Mouse (Mus musculus): ENCODE data around the gene Ntrk1. TPM values are rescaled to one million over a fixed set of nuclear protein-coding genes. Genes with fewer than 3 reads are reported as not detected.
A peak's percentile ranks its signal among the peaks of the same experiment; 100 is the strongest.

Gene Ntrk1
- polyA plus RNA-seq, 1 experiment from 2014 or later = 0.18 TPM

DNA sequence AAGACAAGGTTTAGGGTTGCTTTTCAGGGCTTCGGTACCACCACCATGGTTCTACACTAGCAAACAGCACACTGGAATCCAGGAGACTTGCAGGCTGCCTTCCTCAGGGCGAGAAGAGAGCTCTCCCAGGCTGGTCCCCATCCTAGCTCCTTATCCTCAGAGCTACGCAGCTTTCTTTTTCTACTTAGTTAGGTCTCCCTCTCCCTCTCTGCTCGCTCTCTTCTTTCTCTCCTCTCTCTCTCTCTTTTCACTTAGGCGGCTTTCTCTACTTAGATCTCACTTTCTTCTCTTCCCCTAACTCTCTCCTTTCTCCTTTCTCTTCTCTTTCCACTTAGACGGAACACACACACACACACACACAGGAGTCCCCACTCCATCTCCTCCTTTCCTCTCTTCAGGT lies 26.5 kb downstream of the Ntrk1 start:
- Histone ChIP-seq H3K27ac (ENCODE audit: low read depth, low read length) (peak overlapping the region; percentile 35; the same call in 1 of the 2 replicates), H3K27me3 (replicated peaks; ENCODE audit: control insufficient read depth, insufficient read depth, low read length) (no peaks in the 10 kb centered on the region), H3K4me3 (ENCODE audit: low read depth, low read length) (peak overlapping the region; percentile 50), H3K4me2 (replicated peaks; ENCODE audit: low read depth) (peak overlapping the region; percentile 74), H3K9ac (ENCODE audit: low read depth, low read length) (peak overlapping the region; percentile 57), H3K36me3 (ENCODE audit: control insufficient read depth, insufficient read depth) (no peaks in the 10 kb centered on the region), H3K9me3 (ENCODE audit: control insufficient read depth) (no peaks in the 10 kb centered on the region), H3K4me1 (replicated peaks; ENCODE audit: control insufficient read depth, insufficient read depth, low read length) (0 out of 2 replicates have a peak, but pooled peaks cover 3% of the 10 kb centered on the region)
- ATAC-seq = no peak
- no peak for TF ChIP-seq CTCF (IDR thresholded peaks at IDR 0.05; ENCODE audit: low read depth)
- 51% methylated on average over 6 of the region's 6 CpGs for WGBS

GRCm38 (mm10) chr3:87767764-87768163 lies 27.2 kb downstream of the Ntrk1 start:
- H3K9me3 ChIP-seq (ENCODE audit: control insufficient read depth) = no peaks in the 10 kb centered on the region
- 0 out of 2 replicates have a peak overlapping the region, but pooled peaks have one; percentile 35 for H3K27ac ChIP-seq (ENCODE audit: low read depth, low read length)
- H3K36me3 ChIP-seq (ENCODE audit: control insufficient read depth, insufficient read depth) = no peaks in the 10 kb centered on the region
- ATAC-seq = no peak
- 69% methylated on average over 8 of the region's 8 CpGs for WGBS
- 0 out of 2 replicates have a peak, but pooled peaks cover 3% of the 10 kb centered on the region for H3K4me1 ChIP-seq (replicated peaks; ENCODE audit: control insufficient read depth, insufficient read depth, low read length)
- H3K4me2 ChIP-seq (replicated peaks; ENCODE audit: low read depth) = peak overlapping the region; percentile 74
- H3K9ac ChIP-seq (ENCODE audit: low read depth, low read length) = peak overlapping the region; percentile 57; the same call in 1 of the 2 replicates
- peak overlapping the region; percentile 50 for H3K4me3 ChIP-seq (ENCODE audit: low read depth, low read length)
- no peak for TF ChIP-seq CTCF (IDR thresholded peaks at IDR 0.05; ENCODE audit: low read depth)
- no peaks in the 10 kb centered on the region for H3K27me3 ChIP-seq (replicated peaks; ENCODE audit: control insufficient read depth, insufficient read depth, low read length)

DNA sequence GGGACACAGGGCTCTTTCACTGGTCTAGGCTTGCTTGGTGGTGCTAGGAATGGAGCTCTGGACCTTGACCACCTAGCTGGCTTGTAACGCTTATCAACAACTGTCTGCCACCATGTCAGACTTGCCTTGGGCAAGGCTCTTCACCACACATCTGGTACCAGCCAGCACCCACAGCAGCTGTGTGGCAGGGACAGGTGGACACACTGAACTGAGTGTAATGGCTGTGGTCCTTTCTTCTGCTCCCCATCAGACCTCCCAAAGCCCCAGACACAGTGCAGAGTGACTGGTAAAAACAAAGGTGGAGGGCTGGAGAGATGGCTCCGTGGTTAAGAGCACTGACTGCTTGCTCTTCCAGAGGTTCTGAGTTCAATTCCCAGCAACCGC lies 28.7 kb downstream of the Ntrk1 start:
- Histone ChIP-seq H3K4me3 (ENCODE audit: low read depth, low read length) (no peak overlapping the region), H3K27ac (ENCODE audit: low read depth, low read length) (no peak overlapping the region), H3K36me3 (ENCODE audit: control insufficient read depth, insufficient read depth) (no peaks in the 10 kb centered on the region), H3K9me3 (ENCODE audit: control insufficient read depth) (no peaks in the 10 kb centered on the region), H3K9ac (ENCODE audit: low read depth, low read length) (no peak overlapping the region), H3K4me1 (replicated peaks; ENCODE audit: control insufficient read depth, insufficient read depth, low read length) (0 out of 2 replicates have a peak, but pooled peaks cover 3% of the 10 kb centered on the region), H3K27me3 (replicated peaks; ENCODE audit: control insufficient read depth, insufficient read depth, low read length) (no peaks in the 10 kb centered on the region), H3K4me2 (replicated peaks; ENCODE audit: low read depth) (0 out of 2 replicates have a peak overlapping the region, but pooled peaks have one; percentile 7)
- no peak for TF ChIP-seq CTCF (IDR thresholded peaks at IDR 0.05; ENCODE audit: low read depth)
- no peak for ATAC-seq
- 67% methylated on average over 3 of the region's 3 CpGs for WGBS

- Histone ChIP-seq H3K4me2 (replicated peaks; ENCODE audit: low read depth) (peak overlapping the region; percentile 50; the same call in 1 of the 2 replicates), H3K4me1 (replicated peaks; ENCODE audit: control insufficient read depth, insufficient read depth, low read length) (0 out of 2 replicates have a peak, but pooled peaks cover 3% of the 10 kb centered on the region), H3K36me3 (ENCODE audit: control insufficient read depth, insufficient read depth) (no peaks in the 10 kb centered on the region), H3K9ac (ENCODE audit: low read depth, low read length) (no peak overlapping the region), H3K27ac (ENCODE audit: low read depth, low read length) (peak overlapping the region; percentile 21; the same call in 1 of the 2 replicates), H3K27me3 (replicated peaks; ENCODE audit: control insufficient read depth, insufficient read depth, low read length) (no peaks in the 10 kb centered on the region), H3K9me3 (ENCODE audit: control insufficient read depth) (no peaks in the 10 kb centered on the region), H3K4me3 (ENCODE audit: low read depth, low read length) (no peak overlapping the region)
- no peak for TF ChIP-seq CTCF (IDR thresholded peaks at IDR 0.05; ENCODE audit: low read depth)
- no peak for ATAC-seq
- 73% methylated on average over 5 of the region's 5 CpGs for WGBS
Measured at GRCm38 (mm10) chr3:87765631-87766283, 29.2 kb downstream of the Ntrk1 start.

DNA sequence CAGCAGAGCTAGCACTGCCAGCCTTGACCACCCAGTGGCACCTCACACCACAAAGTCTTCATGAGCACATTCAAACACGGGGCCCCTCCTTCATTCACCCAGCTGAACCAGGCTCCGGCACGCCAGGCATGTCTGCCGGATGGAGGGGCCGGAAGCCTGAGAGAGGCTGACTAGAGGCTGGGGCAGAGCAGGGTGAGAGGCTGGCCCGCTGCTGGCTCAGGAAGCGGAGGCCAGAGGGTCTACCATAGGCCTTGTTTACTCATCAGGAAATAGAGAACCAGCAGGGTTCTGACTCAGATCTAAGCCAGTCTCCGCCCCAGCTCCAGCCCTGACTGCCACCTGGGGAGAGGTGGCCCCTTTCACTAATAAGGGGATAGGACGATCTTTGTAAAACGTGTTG lies 29.9 kb downstream of the Ntrk1 start:
- WGBS = 26% methylated on average over 10 of the region's 10 CpGs
- no peaks in the 10 kb centered on the region for H3K9me3 ChIP-seq (ENCODE audit: control insufficient read depth)
- H3K4me2 ChIP-seq (replicated peaks; ENCODE audit: low read depth) = peak overlapping the region; percentile 50
- TF ChIP-seq CTCF (IDR thresholded peaks at IDR 0.05; ENCODE audit: low read depth) = no peak
- H3K4me3 ChIP-seq (ENCODE audit: low read depth, low read length) = 0 out of 2 replicates have a peak overlapping the region, but pooled peaks have one; percentile 7
- H3K9ac ChIP-seq (ENCODE audit: low read depth, low read length) = no peak overlapping the region
- H3K27me3 ChIP-seq (replicated peaks; ENCODE audit: control insufficient read depth, insufficient read depth, low read length) = no peaks in the 10 kb centered on the region
- no peaks in the 10 kb centered on the region for H3K36me3 ChIP-seq (ENCODE audit: control insufficient read depth, insufficient read depth)
- H3K4me1 ChIP-seq (replicated peaks; ENCODE audit: control insufficient read depth, insufficient read depth, low read length) = 0 out of 2 replicates have a peak, but pooled peaks cover 3% of the 10 kb centered on the region
- peak overlapping the region; percentile 79 for H3K27ac ChIP-seq (ENCODE audit: low read depth, low read length)
- ATAC-seq = 0 out of 2 replicates have a peak, but pooled peaks have one; percentile 31

DNA sequence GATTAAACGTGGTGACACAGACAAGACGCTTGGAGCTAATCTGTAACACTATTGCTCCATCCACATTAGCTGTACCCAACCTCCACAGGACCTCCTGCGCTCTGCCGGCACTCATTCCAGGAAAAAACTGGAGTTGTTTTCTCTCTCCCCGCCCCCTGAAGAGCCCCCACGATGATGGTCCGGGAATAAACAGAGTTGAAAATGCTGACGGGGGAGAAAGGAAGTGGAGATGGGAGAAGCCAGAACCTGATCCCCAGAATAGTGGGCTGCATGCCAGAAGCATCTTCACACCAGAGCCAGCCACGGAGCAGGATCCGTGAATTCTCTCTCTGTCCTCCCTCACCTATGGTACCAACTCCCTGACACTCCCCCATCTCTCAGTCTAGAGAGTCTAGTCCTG lies 30.5 kb downstream of the Ntrk1 start:
- Histone ChIP-seq H3K27me3 (replicated peaks; ENCODE audit: control insufficient read depth, insufficient read depth, low read length) (no peaks in the 10 kb centered on the region), H3K27ac (ENCODE audit: low read depth, low read length) (peak overlapping the region; percentile 79), H3K4me2 (replicated peaks; ENCODE audit: low read depth) (peak overlapping the region; percentile 50), H3K4me1 (replicated peaks; ENCODE audit: control insufficient read depth, insufficient read depth, low read length) (0 out of 2 replicates have a peak, but pooled peaks cover 3% of the 10 kb centered on the region), H3K36me3 (ENCODE audit: control insufficient read depth, insufficient read depth) (no peaks in the 10 kb centered on the region), H3K9ac (ENCODE audit: low read depth, low read length) (no peak overlapping the region; the same call in 1 of the 2 replicates), H3K4me3 (ENCODE audit: low read depth, low read length) (0 out of 2 replicates have a peak overlapping the region, but pooled peaks have one; percentile 7), H3K9me3 (ENCODE audit: control insufficient read depth) (no peaks in the 10 kb centered on the region)
- no peak for TF ChIP-seq CTCF (IDR thresholded peaks at IDR 0.05; ENCODE audit: low read depth)
- WGBS = 32% methylated on average over 10 of the region's 10 CpGs
- ATAC-seq = no peak
